Mouse (Mus musculus) c-Kit-positive CD71-positive TER-119-positive erythroid progenitor cells, embryonic 14.5 days (primary cell): Measurements from ENCODE around the gene Gdpd3.
A peak's percentile ranks its signal among the peaks of the same experiment; 100 is the strongest.

ENCODE experiments used
- DNase-seq: peaks from one replicate; pipeline ENCODE4 v3.0.0-alpha.2; 2013; ENCODE audit warnings: low spot score

Gdpd3 gene

DNA sequence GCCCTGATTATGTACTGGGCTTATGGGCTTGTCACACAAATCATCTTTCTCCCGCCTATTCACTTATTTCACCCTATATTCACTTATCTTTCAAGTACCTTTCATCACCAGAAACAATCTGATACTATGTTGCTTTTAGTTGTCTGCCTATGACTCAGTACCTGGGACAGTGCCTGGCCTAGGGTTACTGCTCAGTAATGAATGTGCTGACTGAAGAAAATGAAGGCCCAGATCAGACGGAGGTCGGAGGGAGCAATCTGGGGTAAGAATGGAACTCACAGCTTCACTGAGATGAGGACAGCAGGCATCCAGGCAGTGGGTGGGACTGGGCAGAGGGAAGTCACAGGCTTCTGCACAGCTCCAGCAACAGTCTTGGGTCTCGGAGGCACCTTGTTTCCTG, 41.3 kb downstream of the Gdpd3 start:
- DNase-seq, result no peak

DNA sequence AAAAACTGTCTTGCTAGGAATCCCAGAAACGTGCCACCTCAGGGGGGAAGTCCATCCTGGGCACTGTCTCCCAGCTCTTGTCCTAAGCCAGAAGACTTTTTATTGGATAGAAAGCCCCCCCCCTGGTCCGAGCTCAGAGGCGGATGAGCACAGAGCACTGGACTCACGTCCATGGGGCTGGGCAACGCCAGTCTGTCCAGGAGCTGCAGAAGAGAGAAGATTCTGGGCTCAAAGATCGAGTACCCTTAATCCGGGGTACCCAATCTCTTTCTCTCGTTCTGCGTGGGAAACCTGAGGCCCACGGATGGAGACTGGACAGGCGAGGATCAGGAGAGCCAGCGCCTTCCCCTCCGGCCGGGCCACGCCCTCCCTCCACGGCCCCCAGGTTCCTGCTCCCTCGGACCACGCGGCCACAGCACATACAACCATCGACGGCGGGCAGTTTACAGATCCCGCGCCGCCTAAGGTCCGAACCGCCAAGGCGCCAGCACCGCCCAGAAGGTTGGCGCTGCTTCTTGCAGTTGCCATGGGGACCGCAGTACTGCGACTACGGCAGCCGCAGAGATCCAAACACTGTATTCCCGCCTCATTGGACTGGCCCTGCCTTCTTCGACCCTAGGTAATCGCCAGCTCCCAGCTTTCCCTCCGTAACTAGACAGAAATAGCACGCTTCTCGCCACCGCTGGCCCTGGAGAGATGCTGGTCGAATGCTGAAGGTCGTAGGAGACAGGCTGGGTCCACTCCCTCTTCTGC, 42.7 kb downstream of the Gdpd3 start:
- DNase-seq, result peak; percentile 74

DNA sequence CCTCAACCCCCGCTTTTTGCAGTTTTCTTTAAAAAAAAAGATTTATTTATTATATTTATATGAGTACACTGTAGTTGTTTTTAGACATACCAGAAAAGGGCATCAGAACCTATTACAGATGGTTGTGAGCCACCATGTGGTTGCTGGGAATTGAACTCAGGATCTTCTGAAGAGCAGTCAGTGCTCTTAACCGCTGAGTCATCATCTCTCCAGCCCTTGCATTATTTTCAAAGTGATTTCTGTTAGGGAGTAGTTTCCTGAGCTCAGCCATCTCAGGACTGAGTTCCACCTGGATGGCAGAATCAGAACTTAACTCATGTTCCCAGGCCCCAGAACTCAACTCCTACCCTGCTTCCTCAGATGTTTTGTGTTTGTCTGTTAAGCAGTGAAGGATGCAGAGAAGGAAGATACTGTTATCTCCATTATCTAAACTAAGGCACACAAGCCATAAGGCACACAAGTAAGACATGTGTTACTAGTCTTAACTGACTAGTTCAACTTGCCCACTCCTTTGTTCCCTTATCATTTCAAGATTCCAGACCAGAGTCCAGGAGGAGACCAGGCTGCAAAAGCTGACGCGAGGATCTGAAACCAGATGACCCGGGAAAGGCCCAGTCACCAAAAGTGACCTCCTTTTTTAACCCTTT, 43.7 kb downstream of the Gdpd3 start:
- no peak for DNase-seq

DNA sequence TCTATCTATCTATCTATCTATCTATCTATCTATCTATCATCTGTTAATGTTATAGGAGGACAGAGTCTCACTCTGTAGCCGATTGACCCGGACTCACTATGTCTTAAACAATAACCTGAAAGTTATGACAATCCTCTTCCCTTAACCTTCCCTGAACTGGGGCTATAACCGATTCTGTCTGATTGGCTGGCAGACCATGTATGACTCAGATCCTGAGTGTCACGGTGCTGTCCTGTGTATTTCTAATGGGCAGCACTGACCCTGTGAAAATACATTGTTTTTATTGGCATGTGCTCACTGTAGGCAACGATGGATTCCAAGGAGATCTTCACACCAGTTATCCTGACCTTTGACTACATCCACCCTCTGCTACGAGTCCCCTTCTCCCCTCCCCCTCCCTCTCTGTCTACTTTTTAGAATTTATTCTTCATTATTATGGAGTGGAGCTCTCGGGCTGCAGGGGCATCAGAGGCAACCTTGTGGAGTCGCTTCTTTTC, 49.6 kb downstream of the Gdpd3 start:
- no peak for DNase-seq

DNA sequence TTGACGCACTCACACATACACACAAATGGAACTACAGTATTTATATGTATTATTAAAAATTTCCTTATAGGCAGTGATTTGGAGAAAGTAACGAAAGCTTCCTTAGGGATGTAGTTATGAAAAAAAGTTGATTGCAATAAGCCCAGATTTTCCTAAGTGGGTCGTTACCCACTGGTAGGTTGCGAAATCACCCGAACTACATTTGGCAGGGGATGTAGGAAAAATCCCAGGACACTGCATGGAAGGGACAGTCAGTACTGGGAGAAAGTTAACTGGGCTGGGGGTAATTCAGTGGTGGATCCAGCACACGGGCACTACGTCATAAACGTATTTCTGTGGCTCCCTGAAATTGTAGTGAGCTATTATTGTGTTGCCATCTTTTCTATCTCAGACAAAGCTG, 50.4 kb downstream of the Gdpd3 start:
- DNase-seq, result no peak

DNA sequence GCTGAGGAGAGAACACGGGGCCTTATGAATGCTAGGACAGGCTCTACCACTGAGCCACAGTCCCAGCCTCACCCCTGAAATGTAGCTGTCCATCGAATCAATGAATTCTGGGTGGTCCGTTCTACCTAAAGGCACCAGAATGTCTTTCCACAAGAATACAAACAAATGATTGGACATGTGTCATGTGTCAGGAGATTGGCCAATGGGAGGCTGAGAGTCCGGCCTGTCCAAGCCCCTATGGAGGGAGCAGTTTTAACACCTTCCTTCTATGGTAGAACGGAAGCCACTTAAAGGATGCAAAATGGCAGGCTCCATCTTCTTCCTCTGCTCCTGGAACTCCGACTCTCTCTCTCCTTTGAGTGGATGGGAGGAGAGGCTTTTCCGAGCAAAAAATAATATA, 51.5 kb downstream of the Gdpd3 start:
- no peak for DNase-seq

DNA sequence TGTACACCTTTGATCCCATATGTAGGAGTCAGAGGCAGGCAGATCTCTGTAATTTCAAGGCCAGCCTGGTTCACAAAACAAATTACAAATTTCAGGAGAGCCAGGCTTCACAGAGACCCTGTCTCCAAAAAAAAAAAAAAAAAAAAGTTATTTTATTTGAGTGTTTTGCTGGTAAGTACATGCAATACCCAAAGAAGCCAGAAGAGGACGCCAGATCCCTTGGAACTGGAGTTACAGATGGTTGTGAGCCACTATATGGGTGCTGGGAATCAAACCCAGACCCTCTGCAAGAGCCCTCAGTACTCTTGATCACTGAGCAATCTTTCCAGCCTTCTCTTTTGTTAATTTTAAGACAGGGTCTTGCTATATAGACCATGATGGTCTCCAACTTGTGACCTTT, 52.7 kb downstream of the Gdpd3 start:
- DNase-seq, result no peak

DNA sequence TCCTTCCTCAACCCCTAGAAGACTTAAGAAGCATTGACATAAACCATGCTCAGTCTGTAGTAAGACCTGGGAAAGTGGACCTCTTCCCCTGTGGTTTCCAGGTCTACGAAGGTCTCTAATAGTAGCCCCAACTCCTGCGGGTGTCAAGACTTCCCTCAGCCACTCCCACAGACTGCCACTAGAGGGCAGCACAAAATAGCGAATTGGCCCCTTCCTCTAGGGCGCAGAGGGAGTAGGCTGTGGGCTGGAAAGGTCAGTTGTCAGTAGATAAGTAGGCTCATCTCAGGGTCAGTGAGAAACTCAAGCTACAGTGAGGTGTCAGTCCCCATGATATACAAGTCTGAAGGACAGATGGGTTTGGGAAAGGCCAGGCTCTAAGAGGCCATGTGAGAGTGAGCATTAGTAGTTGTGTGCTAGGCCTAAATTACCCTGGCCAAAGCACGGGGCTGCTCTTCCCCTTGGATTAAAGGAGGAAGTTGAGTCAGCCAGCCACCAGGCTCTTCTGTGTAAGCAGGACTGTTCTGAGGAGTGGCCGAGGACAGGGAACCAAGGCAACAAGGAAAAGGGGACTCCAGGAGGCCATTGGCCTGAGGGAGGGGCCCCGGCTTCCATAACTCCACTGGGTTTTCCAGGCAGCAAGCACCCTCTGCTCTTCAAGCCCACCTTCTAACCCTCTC, 55.8 kb downstream of the Gdpd3 start:
- DNase-seq, result peak; percentile 75

DNA sequence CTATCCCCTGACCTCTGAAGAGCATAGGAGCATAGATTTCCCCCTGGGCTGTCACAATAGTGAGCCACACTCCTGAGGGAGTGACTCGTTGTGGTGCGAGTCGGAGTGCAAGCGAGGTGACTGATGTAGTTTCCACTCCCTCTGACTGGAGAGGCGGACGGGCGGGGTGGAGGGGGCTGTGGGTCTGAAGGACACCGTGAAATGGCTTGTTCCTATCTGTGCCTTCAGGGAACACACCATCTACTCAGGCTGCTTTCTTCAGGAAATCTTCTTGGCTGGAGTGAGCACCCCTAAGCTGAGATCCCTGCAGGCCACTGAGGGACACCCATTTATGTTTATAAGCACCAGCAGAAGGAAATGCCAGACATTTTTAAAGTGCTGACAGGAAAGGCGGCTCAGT, 56.6 kb downstream of the Gdpd3 start:
- DNase-seq, result no peak

DNA sequence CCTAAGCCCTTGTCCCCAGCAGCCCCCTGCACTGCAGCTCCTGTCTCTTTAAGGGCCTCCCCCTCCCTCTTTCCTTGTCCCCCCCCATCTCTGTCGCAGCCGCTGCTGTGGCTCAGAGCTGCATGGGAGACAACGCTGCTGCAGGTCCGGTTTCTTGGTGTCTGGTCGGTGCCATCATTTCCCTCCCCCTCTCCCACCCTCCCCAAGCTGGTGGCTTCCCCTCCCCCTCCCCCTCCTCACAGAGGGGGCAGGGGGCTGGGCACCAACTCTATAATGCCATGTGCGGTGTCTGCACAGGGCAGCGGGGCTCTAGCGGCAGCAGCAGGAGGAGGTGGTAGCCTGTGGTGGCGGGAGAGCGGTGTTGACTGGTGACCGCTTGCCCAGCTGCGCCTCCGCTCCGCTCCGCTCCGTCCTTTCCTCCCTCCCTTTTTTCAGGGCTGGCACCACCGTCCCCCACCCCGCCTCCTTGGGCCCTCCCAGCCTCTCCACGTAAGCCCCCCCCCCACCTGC, 57.1 kb downstream of the Gdpd3 start:
- DNase-seq, result no peak

DNA sequence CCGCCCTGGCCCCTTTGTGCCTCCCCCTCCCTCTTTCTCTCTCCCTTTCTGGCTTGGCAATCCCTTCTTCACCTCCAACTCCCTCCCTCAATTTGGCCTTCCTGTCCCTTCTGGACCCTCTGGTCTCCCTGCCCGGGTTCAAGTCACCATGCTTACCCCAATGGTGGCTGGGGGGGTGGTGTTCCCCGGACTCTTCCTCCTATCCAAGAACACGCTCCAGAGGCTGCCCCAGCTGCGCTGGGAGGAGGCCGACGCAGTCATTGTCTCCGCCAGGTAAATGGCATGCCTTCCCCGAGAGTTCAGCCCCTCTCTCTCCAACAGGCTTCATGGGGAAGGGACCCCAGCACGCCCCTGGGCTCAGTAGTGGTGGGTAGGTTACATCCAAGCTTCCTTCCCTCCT, 57.8 kb downstream of the Gdpd3 start:
- DNase-seq, result no peak
